Mouse (Mus musculus) midbrain, embryonic 13.5 days (tissue): ENCODE results near the gene Hsd17b13. TPM values are rescaled to one million over a fixed set of nuclear protein-coding genes. Genes with fewer than 3 reads are reported as not detected.

Experiments used
- ATAC-seq: fragments of 200-750 bp; cut with Nextera tagmentation; 2 replicates; pipeline ENCODE4 v1.8.0; 2017; ENCODE audit warnings: mild to moderate bottlenecking, moderate TSS enrichment, moderate library complexity
- H3K27ac ChIP-seq: fragments of 300-500 bp; sonication (generic); 2 replicates; pipeline ENCODE4 v1.5.1; 2015; ENCODE audit warnings: inconsistent platforms, mild to moderate bottlenecking, moderate library complexity
- H3K27me3 ChIP-seq: fragments of 300-500 bp; sonication (generic); 2 replicates; pipeline ENCODE4 v1.6.1; 2015; ENCODE audit warnings: mild to moderate bottlenecking, inconsistent platforms
- H3K36me3 ChIP-seq: fragments of 300-500 bp; sonication (generic); 2 replicates; pipeline ENCODE4 v1.6.1; 2015; ENCODE audit warnings: mild to moderate bottlenecking, inconsistent platforms
- H3K4me1 ChIP-seq: fragments of 300-500 bp; sonication (generic); replicated peaks from 2 replicates; pipeline ENCODE4 v1.6.1; 2015; ENCODE audit warnings: inconsistent platforms
- H3K4me2 ChIP-seq: fragments of 300-500 bp; sonication (generic); replicated peaks from 2 replicates; pipeline ENCODE4 v1.6.1; 2015; ENCODE audit warnings: moderate library complexity, mild to moderate bottlenecking, inconsistent platforms
- H3K4me3 ChIP-seq: fragments of 300-500 bp; sonication (generic); replicated peaks from 2 replicates; pipeline ENCODE4 v1.5.1; 2015; ENCODE audit warnings: mild to moderate bottlenecking, inconsistent platforms
- H3K9ac ChIP-seq: fragments of 300-500 bp; sonication (generic); replicated peaks from 2 replicates; pipeline ENCODE4 v1.6.1; 2015; ENCODE audit warnings: mild to moderate bottlenecking, inconsistent platforms
- H3K9me3 ChIP-seq: fragments of 300-500 bp; sonication (generic); 2 replicates; pipeline ENCODE4 v1.6.1; 2016; ENCODE audit warnings: mild to moderate bottlenecking, inconsistent platforms
- WGBS: fragments of 180-500 bp; shearing (Covaris S2); methylation state at CpG from one replicate; pipeline ENCODE4 v1.1.7; 2015; 5-methylcytosine and 5-hydroxymethylcytosine counted together
- polyA plus RNA-seq: library from polyadenylated mRNA; unstranded; fragments of >200 nt; fragmentation: Nextera tagmentation; extraction: Ambion mirVana; gene quantifications from 2 replicates; pipeline ENCODE4 v1.2.1, GENCODE M21; 2015

The Hsd17b13 gene
- polyA plus RNA-seq, 1 experiment from 2014 or later = not detected

DNA sequence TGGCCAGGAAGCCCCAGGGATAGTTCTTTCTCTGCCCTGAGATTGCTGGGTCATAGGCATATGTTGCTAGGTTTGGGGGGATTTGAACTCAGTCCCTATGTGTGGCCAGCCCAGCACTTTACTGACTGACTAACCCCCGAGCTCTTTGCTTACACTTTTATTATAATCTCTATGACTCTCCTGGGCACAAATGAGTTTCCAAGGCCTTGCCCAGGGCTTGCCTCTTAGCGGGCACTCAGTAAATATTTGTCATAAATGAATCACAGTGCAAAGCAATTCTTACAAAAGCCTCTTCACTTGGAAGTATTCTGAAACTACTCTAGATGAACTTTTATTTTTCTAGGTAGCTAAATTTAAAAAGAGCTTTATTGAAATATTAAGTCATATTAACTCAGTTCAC, 26.7 kb upstream of the Hsd17b13 start:
- no peak overlapping the region for H3K4me3 ChIP-seq
- WGBS = 89% methylated on average over 2 of the region's 2 CpGs
- no peak for ATAC-seq
- H3K4me1 ChIP-seq = peaks cover 11% of the 10 kb centered on the region
- 0 out of 2 replicates have a peak, but pooled peaks cover 3% of the 10 kb centered on the region for H3K27me3 ChIP-seq
- H3K36me3 ChIP-seq = no peaks in the 10 kb centered on the region
- H3K27ac ChIP-seq = no peak overlapping the region
- no peak overlapping the region for H3K4me2 ChIP-seq
- no peak overlapping the region for H3K9ac ChIP-seq
- H3K9me3 ChIP-seq = no peaks in the 10 kb centered on the region

DNA sequence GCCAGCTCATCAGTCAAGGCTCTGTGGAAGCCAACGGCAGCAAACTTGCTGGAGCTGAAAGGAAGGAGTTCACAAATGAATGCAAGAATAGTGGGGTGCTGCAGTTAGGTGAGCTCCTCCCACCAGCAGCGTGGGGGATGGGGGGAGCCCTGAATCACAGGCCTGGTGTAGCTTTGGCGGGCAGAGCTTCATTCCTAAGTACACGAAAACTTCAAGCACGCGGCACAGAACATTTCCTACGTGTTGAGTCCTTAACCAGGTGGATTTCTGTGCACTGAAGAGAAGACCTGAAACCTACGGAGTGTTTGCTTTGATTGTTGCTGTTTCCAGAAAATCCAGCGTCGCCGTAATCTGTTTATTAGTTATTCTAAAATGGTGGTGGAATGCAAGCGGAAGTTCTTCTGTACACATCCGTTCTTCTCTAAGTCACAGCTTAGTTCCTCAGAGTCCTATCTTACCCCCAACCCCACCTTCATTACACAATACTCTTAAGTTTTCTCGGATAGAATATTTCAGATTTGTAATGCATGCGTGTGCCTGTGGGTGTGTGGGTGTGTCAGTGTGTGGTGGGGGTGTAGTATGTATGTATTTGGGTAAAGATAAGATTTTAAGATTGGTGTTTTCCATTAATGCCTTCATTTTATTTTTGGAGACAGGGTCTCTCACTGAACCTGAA, 26.2 kb upstream of the Hsd17b13 start:
- peaks cover 11% of the 10 kb centered on the region for H3K4me1 ChIP-seq
- no peak for ATAC-seq
- H3K9ac ChIP-seq = no peak overlapping the region
- H3K27ac ChIP-seq = no peak overlapping the region
- H3K9me3 ChIP-seq = no peaks in the 10 kb centered on the region
- 50% methylated on average over 15 of the region's 15 CpGs for WGBS
- peak overlapping the region; percentile 24 for H3K4me3 ChIP-seq
- H3K4me2 ChIP-seq = peak overlapping the region; percentile 51
- H3K27me3 ChIP-seq = 0 out of 2 replicates have a peak, but pooled peaks cover 3% of the 10 kb centered on the region
- H3K36me3 ChIP-seq = no peaks in the 10 kb centered on the region

DNA sequence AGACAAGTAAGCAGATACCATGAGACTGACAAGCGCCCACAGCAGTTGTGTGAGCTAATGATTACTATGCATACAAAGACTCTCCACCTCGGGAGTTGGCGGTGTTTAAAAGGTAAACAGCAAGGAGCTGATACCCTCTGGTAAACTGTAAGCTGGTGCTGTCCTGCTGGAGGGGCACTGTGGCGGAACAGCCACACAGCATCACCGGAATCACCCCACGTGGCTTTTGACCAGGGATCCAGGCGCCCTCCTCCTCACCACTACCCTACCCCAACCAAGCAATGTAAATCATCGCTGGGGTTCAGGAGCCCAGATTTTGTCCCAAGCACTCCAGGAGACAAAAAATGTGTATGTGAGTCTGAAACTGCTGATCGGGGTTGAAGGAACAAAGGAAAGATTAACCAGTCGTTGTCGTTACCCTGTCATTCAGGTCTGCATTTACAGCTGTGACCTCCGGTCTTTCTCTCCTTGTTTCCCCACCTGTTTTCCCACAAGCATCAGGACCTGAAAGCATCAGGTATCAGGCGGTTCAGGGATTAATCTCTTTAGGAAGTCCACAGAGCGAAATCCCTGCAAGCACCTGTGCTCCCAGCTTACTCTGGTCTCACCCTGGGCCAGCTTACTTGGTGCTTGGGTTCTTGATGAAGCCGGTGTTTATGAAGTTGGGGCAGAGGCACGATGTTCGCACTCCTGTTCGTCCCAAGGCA, 25.5 kb upstream of the Hsd17b13 start:
- Histone ChIP-seq H3K4me2 (peak overlapping the region; percentile 51), H3K4me3 (peak overlapping the region; percentile 24), H3K4me1 (peaks cover 11% of the 10 kb centered on the region), H3K9ac (peak overlapping the region; percentile 32; the same call in 1 of the 2 replicates), H3K9me3 (no peaks in the 10 kb centered on the region), H3K36me3 (no peaks in the 10 kb centered on the region), H3K27me3 (0 out of 2 replicates have a peak, but pooled peaks cover 6% of the 10 kb centered on the region), H3K27ac (no peak overlapping the region)
- peak; percentile 53; the same call in 1 of the 2 replicates for ATAC-seq
- 13% methylated on average over 18 of the region's 18 CpGs for WGBS

DNA sequence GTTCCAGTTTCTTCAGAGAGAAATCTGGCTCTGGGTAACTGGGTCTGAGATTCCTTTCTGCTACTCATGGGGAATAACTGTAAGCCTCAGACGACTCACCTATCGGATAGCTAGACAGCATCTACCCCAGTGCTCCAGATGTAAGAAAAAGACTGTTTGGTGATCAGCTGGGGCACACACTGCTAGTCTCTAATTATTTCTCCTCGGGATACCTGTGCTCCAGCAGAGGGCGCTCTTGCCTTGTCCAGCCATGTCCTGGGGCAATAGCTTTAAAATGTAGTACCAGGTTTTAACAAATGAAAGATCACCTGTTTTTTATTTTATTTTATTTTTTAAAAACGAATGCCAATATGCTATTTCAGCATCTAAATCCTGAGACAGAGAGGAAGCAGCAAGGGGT, 22.5 kb upstream of the Hsd17b13 start:
- Histone ChIP-seq H3K9ac (no peak overlapping the region), H3K4me1 (peaks cover 11% of the 10 kb centered on the region), H3K4me2 (no peak overlapping the region), H3K27me3 (0 out of 2 replicates have a peak, but pooled peaks cover 6% of the 10 kb centered on the region), H3K4me3 (no peak overlapping the region), H3K27ac (no peak overlapping the region), H3K9me3 (no peaks in the 10 kb centered on the region), H3K36me3 (no peaks in the 10 kb centered on the region)
- WGBS = 5% methylated on average over 5 of the region's 5 CpGs
- no peak for ATAC-seq

DNA sequence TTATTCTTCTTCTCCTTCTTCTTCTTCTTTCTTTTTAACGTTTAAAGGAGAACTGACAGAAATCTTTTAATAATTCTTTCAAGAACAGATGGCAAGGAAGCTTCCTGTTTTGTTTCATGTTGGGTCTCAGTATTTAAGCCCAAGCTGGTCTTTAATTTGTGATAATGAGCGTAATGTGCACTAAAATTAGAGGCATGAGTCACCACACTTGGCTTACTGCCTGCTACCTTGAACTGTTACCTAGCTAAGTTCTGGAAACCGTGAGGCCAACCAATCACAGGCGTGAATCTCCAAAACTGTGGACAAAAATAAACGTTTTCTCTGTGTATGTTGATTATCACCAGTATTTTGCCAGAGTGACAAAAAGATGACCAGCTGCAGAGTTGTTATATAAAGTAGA, 21.5 kb upstream of the Hsd17b13 start:
- Histone ChIP-seq H3K27me3 (0 out of 2 replicates have a peak, but pooled peaks cover 6% of the 10 kb centered on the region), H3K27ac (no peak overlapping the region), H3K9me3 (no peaks in the 10 kb centered on the region), H3K4me1 (peaks cover 11% of the 10 kb centered on the region), H3K4me3 (no peak overlapping the region), H3K36me3 (no peaks in the 10 kb centered on the region), H3K9ac (no peak overlapping the region), H3K4me2 (no peak overlapping the region)
- 82% methylated on average over 5 of the region's 5 CpGs for WGBS
- no peak for ATAC-seq

DNA sequence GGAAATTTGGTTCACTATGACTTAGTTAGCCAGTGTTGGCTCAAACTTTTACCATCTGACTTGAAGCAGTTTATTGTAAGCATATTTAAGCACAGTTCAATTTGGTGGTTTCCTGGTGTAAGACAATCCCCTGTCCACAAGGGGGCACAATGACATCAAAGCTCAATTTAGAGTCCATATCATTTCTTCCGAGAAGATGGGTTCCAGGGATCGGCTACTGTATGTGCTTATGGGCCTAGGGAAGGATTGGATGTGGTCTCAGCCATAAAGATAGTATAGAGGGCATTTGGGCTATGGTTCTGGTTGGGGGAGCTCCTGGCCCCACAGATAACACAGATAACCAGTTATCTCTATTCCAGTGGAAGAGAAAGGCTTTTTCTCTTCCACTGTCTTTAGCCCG, 18.0 kb upstream of the Hsd17b13 start:
- no peak for ATAC-seq
- Histone ChIP-seq H3K4me1 (no peaks in the 10 kb centered on the region), H3K4me2 (no peak overlapping the region), H3K9me3 (no peaks in the 10 kb centered on the region), H3K4me3 (no peak overlapping the region), H3K9ac (no peak overlapping the region), H3K27me3 (0 out of 2 replicates have a peak, but pooled peaks cover 3% of the 10 kb centered on the region), H3K36me3 (no peaks in the 10 kb centered on the region), H3K27ac (no peak overlapping the region)
- WGBS = 74% methylated on average over 3 of the region's 3 CpGs

DNA sequence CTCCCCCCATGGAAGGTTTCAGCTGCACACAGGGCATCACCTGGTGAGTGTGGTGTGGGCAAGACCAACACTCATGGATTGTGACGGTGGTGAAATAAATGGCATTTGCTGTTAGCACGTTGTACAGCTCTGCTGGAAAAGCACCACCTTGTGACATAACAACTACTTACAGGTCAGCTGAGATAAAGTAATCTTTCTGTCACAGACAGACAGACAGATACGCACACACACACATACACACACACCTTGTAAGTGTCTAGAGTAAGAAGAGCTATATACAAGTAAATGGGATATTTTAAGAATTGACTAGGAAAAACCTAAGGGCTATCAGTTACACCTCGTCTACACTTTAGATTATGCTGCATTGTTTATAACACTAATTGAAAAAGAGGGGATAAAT, 17.5 kb upstream of the Hsd17b13 start:
- H3K27me3 ChIP-seq = 0 out of 2 replicates have a peak, but pooled peaks cover 3% of the 10 kb centered on the region
- no peaks in the 10 kb centered on the region for H3K9me3 ChIP-seq
- H3K9ac ChIP-seq = no peak overlapping the region
- WGBS = 85% methylated on average over 4 of the region's 4 CpGs
- H3K36me3 ChIP-seq = no peaks in the 10 kb centered on the region
- no peaks in the 10 kb centered on the region for H3K4me1 ChIP-seq
- ATAC-seq = no peak
- H3K27ac ChIP-seq = no peak overlapping the region
- no peak overlapping the region for H3K4me2 ChIP-seq
- H3K4me3 ChIP-seq = no peak overlapping the region

DNA sequence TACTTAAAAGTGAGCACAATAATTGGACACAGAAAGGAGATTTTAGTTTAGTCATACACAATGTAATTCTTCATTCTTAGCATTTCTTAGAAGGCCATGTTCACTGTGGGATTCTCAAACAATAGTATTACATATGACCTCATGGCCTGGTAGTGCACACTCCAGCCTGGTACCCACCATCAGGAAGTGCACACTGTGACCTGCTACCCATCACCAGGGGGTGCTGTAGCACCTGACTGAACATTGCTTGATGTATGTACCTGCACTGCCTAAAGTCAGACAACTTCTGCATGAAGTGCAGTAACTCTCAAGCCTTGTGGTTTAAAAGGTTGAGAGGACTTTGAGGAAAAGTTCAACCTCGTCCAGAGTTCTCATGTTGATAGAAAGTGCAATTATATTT, 16.4 kb upstream of the Hsd17b13 start:
- Histone ChIP-seq H3K4me3 (no peak overlapping the region), H3K4me2 (no peak overlapping the region), H3K27ac (no peak overlapping the region)

DNA sequence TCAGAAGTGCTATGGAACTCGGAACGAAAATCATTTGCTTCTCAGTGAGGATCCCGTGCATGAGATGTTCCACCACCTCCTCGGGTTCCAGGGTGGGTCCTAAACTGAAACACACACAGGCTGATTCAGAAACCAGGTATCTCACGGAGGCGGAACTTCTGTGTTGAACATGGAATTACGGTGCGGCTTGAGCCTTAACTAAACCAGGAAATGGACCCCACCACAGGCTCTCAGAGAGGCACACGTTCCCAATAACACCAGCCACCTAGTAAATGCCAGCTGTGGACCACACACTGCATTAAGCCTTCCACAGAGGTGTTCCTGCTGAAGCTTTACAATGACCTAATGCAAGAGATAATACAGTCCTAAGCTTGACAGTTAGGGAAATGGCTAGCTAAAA, 15.6 kb upstream of the Hsd17b13 start:
- Histone ChIP-seq H3K4me3 (no peak overlapping the region), H3K9ac (no peak overlapping the region), H3K27ac (no peak overlapping the region), H3K4me1 (no peaks in the 10 kb centered on the region), H3K4me2 (no peak overlapping the region), H3K36me3 (no peaks in the 10 kb centered on the region), H3K9me3 (no peaks in the 10 kb centered on the region), H3K27me3 (no peaks in the 10 kb centered on the region)
- no peak for ATAC-seq
- 90% methylated on average over 9 of the region's 9 CpGs for WGBS

More for the DNA sequence above, 16.4 kb upstream of the Hsd17b13 start:
- no peak overlapping the region for H3K9ac ChIP-seq
- H3K9me3 ChIP-seq = no peaks in the 10 kb centered on the region
- ATAC-seq = no peak
- no peaks in the 10 kb centered on the region for H3K36me3 ChIP-seq
- WGBS = 84% methylated on average over 1 of the region's 1 CpGs
- 0 out of 2 replicates have a peak, but pooled peaks cover 3% of the 10 kb centered on the region for H3K27me3 ChIP-seq
- H3K4me1 ChIP-seq = no peaks in the 10 kb centered on the region

DNA sequence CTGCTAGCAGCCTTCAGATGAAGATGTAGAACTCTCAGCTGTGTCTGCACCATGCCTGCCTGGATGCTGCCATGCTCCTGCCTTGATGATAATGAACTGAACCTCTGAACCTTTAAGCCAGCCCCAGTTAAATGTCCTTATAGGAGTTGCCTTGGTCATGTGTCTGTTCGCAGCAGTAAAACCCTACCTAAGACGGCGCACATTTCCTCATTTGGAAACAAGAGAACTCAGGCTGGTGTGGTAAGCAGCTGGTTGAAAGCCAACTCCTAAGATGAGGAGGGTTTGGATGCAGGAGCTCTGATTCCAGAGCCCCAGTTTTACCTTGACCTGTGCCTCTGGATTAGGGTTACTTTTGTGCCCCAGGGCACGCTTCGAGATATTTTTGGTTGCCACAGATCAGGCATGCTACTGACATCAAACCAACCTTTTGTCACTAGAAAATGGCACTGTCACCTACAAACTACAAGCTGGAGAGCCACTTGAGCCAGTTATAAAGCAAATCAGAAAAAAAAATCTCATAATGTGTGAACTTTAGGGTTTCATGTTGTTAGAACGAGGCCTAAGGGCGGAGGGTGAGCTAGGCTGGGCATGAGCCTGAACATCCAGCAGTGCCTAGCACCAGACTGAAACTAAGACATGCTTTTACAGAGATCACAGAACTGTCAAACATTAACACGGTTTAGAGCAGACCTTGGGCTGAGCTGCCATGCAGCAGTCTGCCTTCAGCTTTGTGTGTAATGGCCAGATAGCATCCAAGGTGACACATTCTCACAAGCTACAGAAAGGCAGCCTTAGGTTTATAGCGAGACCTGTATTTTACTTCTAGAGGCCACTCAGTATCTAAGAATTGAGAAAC, 3.7 kb upstream of the Hsd17b13 start:
- no peaks in the 10 kb centered on the region for H3K9me3 ChIP-seq
- H3K4me2 ChIP-seq = no peak overlapping the region
- H3K4me3 ChIP-seq = no peak overlapping the region
- no peaks in the 10 kb centered on the region for H3K4me1 ChIP-seq
- no peak overlapping the region for H3K9ac ChIP-seq
- H3K27me3 ChIP-seq = no peaks in the 10 kb centered on the region
- H3K36me3 ChIP-seq = no peaks in the 10 kb centered on the region
- no peak for ATAC-seq
- WGBS = 90% methylated on average over 9 of the region's 9 CpGs
- no peak overlapping the region for H3K27ac ChIP-seq

DNA sequence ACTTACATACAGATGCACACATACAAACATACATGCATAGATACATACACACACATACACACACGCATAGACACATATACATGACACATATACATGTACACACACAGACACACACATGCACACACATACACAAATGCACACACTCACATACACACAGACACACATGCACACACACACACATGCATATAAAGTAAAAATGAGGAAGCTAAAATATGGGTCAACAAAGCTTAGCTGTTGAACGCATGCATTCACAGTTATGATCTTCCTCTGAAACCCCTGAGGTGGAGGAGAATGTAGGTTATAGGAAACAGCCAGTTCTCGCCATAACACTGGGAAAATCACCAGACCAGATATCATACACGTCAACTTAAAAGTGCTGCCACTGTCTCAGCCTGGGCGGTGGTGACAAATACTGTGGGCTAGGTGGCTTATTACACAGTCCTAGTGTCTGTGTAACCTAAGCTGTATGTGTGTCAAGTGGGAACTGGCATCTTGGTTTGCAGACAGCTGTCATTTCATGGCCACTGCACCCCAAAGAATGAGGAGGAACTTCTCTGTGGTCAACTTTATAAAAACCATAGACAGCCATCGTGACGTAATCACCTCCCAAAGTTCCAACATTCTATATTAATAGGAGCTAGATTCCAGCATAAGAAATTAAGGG, 829 bp upstream of the Hsd17b13 start:
- WGBS = 87% methylated on average over 7 of the region's 7 CpGs
- H3K9ac ChIP-seq = no peak overlapping the region
- ATAC-seq = no peak

More for the DNA sequence above, 829 bp upstream of the Hsd17b13 start:
- Histone ChIP-seq H3K27ac (no peak overlapping the region), H3K4me1 (no peaks in the 10 kb centered on the region), H3K4me3 (no peak overlapping the region), H3K27me3 (no peaks in the 10 kb centered on the region), H3K4me2 (no peak overlapping the region), H3K9me3 (no peaks in the 10 kb centered on the region), H3K36me3 (no peaks in the 10 kb centered on the region)
